Mouse (Mus musculus) MEL (cell line): ENCODE results near the gene AC124502.3. TPM values are rescaled to one million over a fixed set of nuclear protein-coding genes. Genes with fewer than 3 reads are reported as not detected.

Experiments used
- DNase-seq: peaks from one replicate; pipeline ENCODE4 v3.0.0; 2011; ENCODE audit warnings: low read depth, low spot score
- H3K27ac ChIP-seq: 2 replicates; pipeline ENCODE4 v1.5.1; 2012; ENCODE audit warnings: low read depth, mild to moderate bottlenecking, control low read depth, low read length, moderate library complexity; ENCODE audit not compliant: control insufficient read depth
- H3K27me3 ChIP-seq, 2 experiments: fragments of 150-350 bp in 1 of 2; sonication (generic) in 1 of 2; 2 replicates each; pipeline ENCODE4 v1.6.1; 2012; ENCODE audit warnings: low read length in 2 of 2, mild to moderate bottlenecking in 2 of 2, improper control_type of control experiment in 1 of 2, moderate library complexity in 1 of 2; ENCODE audit not compliant: insufficient read depth in 2 of 2, control insufficient read depth in 1 of 2
- H3K36me3 ChIP-seq, 2 experiments: 2 replicates each; pipeline ENCODE4 v1.6.1; 2012 to 2014; ENCODE audit warnings: low read length in 2 of 2, improper control_type of control experiment in 1 of 2, inconsistent platforms in 1 of 2, mild to moderate bottlenecking in 1 of 2; ENCODE audit not compliant: insufficient read depth in 2 of 2, control insufficient read depth in 1 of 2
- H3K4me1 ChIP-seq, 2 experiments: fragments of 150-350 bp in 1 of 2; sonication (generic) in 1 of 2; 2 replicates each; pipeline ENCODE4 v1.6.1; 2012; ENCODE audit warnings: low read length in 2 of 2, improper control_type of control experiment in 1 of 2, mild to moderate bottlenecking in 1 of 2; ENCODE audit not compliant: insufficient read depth in 2 of 2, control insufficient read depth in 1 of 2
- H3K4me3 ChIP-seq, 2 experiments: fragments of 150-350 bp in 1 of 2; sonication (generic) in 1 of 2; 2 replicates each; pipeline ENCODE4 v1.5.1; 2012; ENCODE audit warnings: low read depth in 2 of 2, low read length in 2 of 2, mild to moderate bottlenecking in 2 of 2, moderate library complexity in 2 of 2, control low read depth in 1 of 2, improper control_type of control experiment in 1 of 2; ENCODE audit not compliant: control insufficient read depth in 1 of 2, insufficient read depth in 1 of 2
- H3K79me2 ChIP-seq: 2 replicates; pipeline ENCODE4 v1.6.1; 2012; ENCODE audit warnings: mild to moderate bottlenecking, low read length, moderate library complexity; ENCODE audit not compliant: control insufficient read depth, poor library complexity, insufficient read depth
- H3K9ac ChIP-seq: 2 replicates; pipeline ENCODE4 v1.6.1; 2012; ENCODE audit warnings: low read depth, mild to moderate bottlenecking, control low read depth, low read length, moderate library complexity; ENCODE audit not compliant: control insufficient read depth, poor library complexity, severe bottlenecking
- H3K9me3 ChIP-seq: fragments of 150-350 bp; sonication (generic); replicated peaks from 2 replicates; pipeline ENCODE4 v1.6.1; 2012; ENCODE audit warnings: mild to moderate bottlenecking, low read length, improper control_type of control experiment, moderate library complexity; ENCODE audit not compliant: insufficient read depth
- BHLHE40 ChIP-seq: IDR thresholded peaks from 2 replicates; pipeline ENCODE4 v1.6.1; 2012; ENCODE audit warnings: low read depth, mild to moderate bottlenecking, inconsistent platforms, low read length, improper control_type of control experiment, borderline replicate concordance
- CTCF ChIP-seq, 3 experiments: IDR thresholded peaks in 2 of 3; conservative IDR thresholded peaks in 1 of 3; 2 replicates each; pipeline ENCODE4 v1.5.1; 2011 to 2012; ENCODE audit warnings: low read length in 3 of 3, low read depth in 2 of 3, mild to moderate bottlenecking in 2 of 3, improper control_type of control experiment in 1 of 3, inconsistent platforms in 1 of 3, mixed read lengths in 1 of 3, moderate library complexity in 1 of 3; ENCODE audit not compliant: control insufficient read depth in 1 of 3, insufficient read depth in 1 of 3, poor library complexity in 1 of 3, severe bottlenecking in 1 of 3
- E2F4 ChIP-seq: IDR thresholded peaks from 2 replicates; pipeline ENCODE4 v1.6.1; 2011; ENCODE audit warnings: low read depth, low read length, improper control_type of control experiment, borderline replicate concordance
- ELF1 ChIP-seq: IDR thresholded peaks from 2 replicates; pipeline ENCODE4 v1.6.1; 2014; ENCODE audit warnings: low read depth, mild to moderate bottlenecking, inconsistent platforms, low read length, improper control_type of control experiment, moderate library complexity
- ETS1 ChIP-seq: IDR thresholded peaks from 2 replicates; pipeline ENCODE4 v1.6.1; 2012; ENCODE audit warnings: low read depth, mild to moderate bottlenecking, inconsistent platforms, low read length, improper control_type of control experiment, moderate library complexity
- MAFK ChIP-seq: IDR thresholded peaks from 2 replicates; pipeline ENCODE4 v1.6.1; 2011; ENCODE audit warnings: low read depth, mild to moderate bottlenecking, low read length, improper control_type of control experiment, borderline replicate concordance
- MAZ ChIP-seq: IDR thresholded peaks from 2 replicates; pipeline ENCODE4 v1.6.1; 2012; ENCODE audit warnings: low read depth, mild to moderate bottlenecking, inconsistent platforms, low read length, improper control_type of control experiment
- MEF2A ChIP-seq: IDR thresholded peaks from 2 replicates; pipeline ENCODE4 v1.6.1; 2014; ENCODE audit warnings: low read depth, mild to moderate bottlenecking, inconsistent platforms, low read length, improper control_type of control experiment; ENCODE audit not compliant: poor library complexity, insufficient replicate concordance, severe bottlenecking; ENCODE audit errors: extremely low read depth
- MXI1 ChIP-seq: IDR thresholded peaks from 2 replicates; pipeline ENCODE4 v1.6.1; 2011; ENCODE audit warnings: mild to moderate bottlenecking, low read depth, low read length, improper control_type of control experiment
- MYB ChIP-seq: IDR thresholded peaks from 2 replicates; pipeline ENCODE4 v1.6.1; 2011; ENCODE audit warnings: mild to moderate bottlenecking, low read depth, low read length, improper control_type of control experiment
- MYC ChIP-seq: IDR thresholded peaks from 2 replicates; pipeline ENCODE4 v1.6.1; 2011; ENCODE audit warnings: low read depth, mild to moderate bottlenecking, low read length, improper control_type of control experiment, moderate library complexity
- NELFE ChIP-seq: IDR thresholded peaks from 2 replicates; pipeline ENCODE4 v1.6.1; 2011; ENCODE audit warnings: low read depth, low read length, improper control_type of control experiment
- NRF1 ChIP-seq: IDR thresholded peaks from 2 replicates; pipeline ENCODE4 v1.6.1; 2014; ENCODE audit warnings: low read depth, mild to moderate bottlenecking, inconsistent platforms, low read length, improper control_type of control experiment, moderate library complexity; ENCODE audit not compliant: poor library complexity, insufficient read depth, severe bottlenecking
- POLR2AphosphoS2 ChIP-seq: IDR thresholded peaks from 2 replicates; pipeline ENCODE4 v1.6.1; 2011; ENCODE audit warnings: low read length, improper control_type of control experiment
- RAD21 ChIP-seq: IDR thresholded peaks from 2 replicates; pipeline ENCODE4 v1.6.1; 2011; ENCODE audit warnings: mild to moderate bottlenecking, low read depth, low read length, improper control_type of control experiment
- SIN3A ChIP-seq: IDR thresholded peaks from 2 replicates; pipeline ENCODE4 v1.6.1; 2012; ENCODE audit warnings: low read length, improper control_type of control experiment, inconsistent platforms
- SMC3 ChIP-seq: IDR thresholded peaks from 2 replicates; pipeline ENCODE4 v1.6.1; 2011; ENCODE audit warnings: low read depth, low read length, improper control_type of control experiment
- TCF12 ChIP-seq: IDR thresholded peaks from 2 replicates; pipeline ENCODE4 v1.6.1; 2014; ENCODE audit warnings: low read depth, mild to moderate bottlenecking, inconsistent platforms, low read length, improper control_type of control experiment, moderate library complexity
- UBTF ChIP-seq: IDR thresholded peaks from 2 replicates; pipeline ENCODE4 v1.6.1; 2012; ENCODE audit warnings: low read depth, mild to moderate bottlenecking, inconsistent platforms, low read length, improper control_type of control experiment, moderate library complexity, borderline replicate concordance; ENCODE audit not compliant: insufficient read depth
- USF1 ChIP-seq: IDR thresholded peaks from 2 replicates; pipeline ENCODE4 v1.6.1; 2014; ENCODE audit warnings: low read depth, mild to moderate bottlenecking, inconsistent platforms, low read length, improper control_type of control experiment, moderate library complexity
- ZC3H11A ChIP-seq: IDR thresholded peaks from 2 replicates; pipeline ENCODE4 v1.6.1; 2012; ENCODE audit warnings: low read depth, mild to moderate bottlenecking, inconsistent platforms, low read length, improper control_type of control experiment
- ZKSCAN1 ChIP-seq: IDR thresholded peaks from 2 replicates; pipeline ENCODE4 v1.6.1; 2012; ENCODE audit warnings: low read depth, mild to moderate bottlenecking, inconsistent platforms, low read length, improper control_type of control experiment, moderate library complexity
- ZMIZ1 ChIP-seq: IDR thresholded peaks from 2 replicates; pipeline ENCODE4 v1.6.1; 2012; ENCODE audit warnings: low read depth, mild to moderate bottlenecking, inconsistent platforms, low read length, improper control_type of control experiment, moderate library complexity
- polyA plus RNA-seq, 2 experiments: library from polyadenylated mRNA; stranded (reverse) in 1 of 2; unstranded in 1 of 2; fragments of >175 nt in 1 of 2; fragments of >200 nt in 1 of 2; gene quantifications; 2 replicates each; pipeline versions ENCODE4 v1.2.1 to v1.2.4; 2012; ENCODE audit warnings: low replicate concordance in 2 of 2, low read depth in 1 of 2; ENCODE audit not compliant: insufficient read length in 2 of 2, insufficient read depth in 1 of 2, missing spikeins in 1 of 2
- total RNA-seq: library from RNA; depleted of rRNA; stranded (reverse); fragments of 300-350 nt; gene quantifications from 2 replicates; pipeline ENCODE4 v1.2.3, GENCODE M21; 2012

Gene AC124502.3
- total and polyA plus RNA-seq, 3 experiments: 0.75 to 2.1 TPM; not detected in 1

- no peak for TF ChIP-seq NELFE
- TF ChIP-seq MAFK: no peak
- TF ChIP-seq TCF12: no peak
- no peak for TF ChIP-seq POLR2AphosphoS2
- TF ChIP-seq, all 39 proteins: peak for 0
- Histone ChIP-seq H3K27ac (no peak overlapping the region), H3K4me1 (peaks cover 0 to 8% of the 10 kb centered on the region in 2 experiments; a peak in 2 of 4 replicates), H3K36me3 (peaks cover 0 to 3% of the 10 kb centered on the region in 2 experiments; a peak in 1 of 4 replicates), H3K27me3 (no peaks in the 10 kb centered on the region; a peak in 1 of 4 replicates), H3K9ac (peak overlapping the region; percentile 27), H3K4me3 (no peak overlapping the region; a peak in 1 of 4 replicates), H3K79me2 (no peaks in the 10 kb centered on the region), H3K9me3 (no peaks in the 10 kb centered on the region)
- DNase-seq: no peak
These were observed 22.4 kb upstream of the AC124502.3 start for GRCm38 (mm10) chr19:5016221-5016742.

GRCm38 (mm10) chr19:5016782-5017181, 21.9 kb upstream of the AC124502.3 start:
- H3K4me3 ChIP-seq: peak overlapping the region in 1 of 2 experiments; percentile 31; a peak in 1 of 4 replicates
- DNase-seq: peak; percentile 86
- no peaks in the 10 kb centered on the region for H3K79me2 ChIP-seq
- H3K27ac ChIP-seq: no peak overlapping the region
- H3K36me3 ChIP-seq: peaks cover 0 to 3% of the 10 kb centered on the region in 2 experiments; a peak in 1 of 4 replicates
- peak overlapping the region; percentile 27 for H3K9ac ChIP-seq
- TF ChIP-seq MYB (no peak), ZC3H11A (no peak), SIN3A (peak; percentile 45; the same call in 1 of the 2 replicates), MYC (peak; percentile 75), UBTF (no peak), E2F4 (no peak), ZMIZ1 (no peak), USF1 (peak; percentile 30; the same call in 1 of the 2 replicates), MXI1 (peak; percentile 74), ELF1 (no peak), CTCF (IDR thresholded peaks at IDR 0.05 in 2 of 3, conservative IDR thresholded peaks at IDR 0.05 in 1 of 3; ENCODE audit: control insufficient read depth in 1 of 3, insufficient read depth in 1 of 3, low read depth in 2 of 3, low read length in 3 of 3, poor library complexity in 1 of 3, severe bottlenecking in 1 of 3) (peak; percentile 77 to 83 (median 81)), ZKSCAN1 (no peak), BHLHE40 (peak; percentile 78; the same call in 1 of the 2 replicates), ETS1 (no peak), RAD21 (peak; percentile 23), MEF2A (no peak), SMC3 (peak; percentile 56), NRF1 (no peak), MAZ (no peak)
- TF ChIP-seq, all 39 proteins: peak for 8
- H3K9me3 ChIP-seq: no peaks in the 10 kb centered on the region
- H3K27me3 ChIP-seq: no peaks in the 10 kb centered on the region; a peak in 1 of 4 replicates
- H3K4me1 ChIP-seq: peaks cover 0 to 8% of the 10 kb centered on the region in 2 experiments; a peak in 2 of 4 replicates
